Mouse (Mus musculus) heart, adult 2 months (tissue): ENCODE data around the gene Ryr3. TPM values are rescaled to one million over a fixed set of nuclear protein-coding genes. Genes with fewer than 3 reads are reported as not detected.

Source experiments
- DNase-seq, 2 experiments: peaks; one replicate each; pipeline ENCODE4 v3.0.0; 2021
- H3K27ac ChIP-seq: fragments of 200-600 bp; 2 replicates; pipeline ENCODE4 v1.8.1; 2022
- H3K27me3 ChIP-seq: fragments of 200-500 bp; 2 replicates; pipeline ENCODE4 v1.6.1; 2012; ENCODE audit warnings: mild to moderate bottlenecking, low read length, inconsistent platforms, mixed read lengths; ENCODE audit not compliant: control insufficient read depth, insufficient read depth
- H3K36me3 ChIP-seq: fragments of 200-500 bp; 2 replicates; pipeline ENCODE4 v1.6.1; 2012; ENCODE audit warnings: low read length, inconsistent platforms; ENCODE audit not compliant: control insufficient read depth, insufficient read depth
- H3K4me1 ChIP-seq: fragments of 200-500 bp; 2 replicates; pipeline ENCODE4 v1.6.1; 2011; ENCODE audit warnings: low read length; ENCODE audit not compliant: control insufficient read depth, insufficient read depth
- H3K4me3 ChIP-seq: fragments of 200-600 bp; 2 replicates; pipeline ENCODE4 v1.8.1; 2022
- H3K79me2 ChIP-seq: fragments of 200-500 bp; replicated peaks from 2 replicates; pipeline ENCODE4 v1.6.1; 2012; ENCODE audit warnings: mild to moderate bottlenecking, inconsistent platforms, low read length, moderate library complexity, mixed read lengths; ENCODE audit not compliant: control insufficient read depth, insufficient read depth
- H3K9ac ChIP-seq: fragments of 200-500 bp; 2 replicates; pipeline ENCODE4 v1.6.1; 2012; ENCODE audit warnings: low read depth, mild to moderate bottlenecking, control low read depth, inconsistent platforms, low read length, mixed read lengths
- CTCF ChIP-seq: fragments of 200-600 bp; IDR thresholded peaks from 2 replicates; pipeline ENCODE4 v1.8.1; 2022; ENCODE audit warnings: antibody characterized with exemption, mild to moderate bottlenecking, moderate library complexity
- EP300 ChIP-seq: fragments of 200-500 bp; IDR thresholded peaks from 2 replicates; pipeline ENCODE4 v1.6.1; 2011; ENCODE audit warnings: low read depth, low read length, control low read depth; ENCODE audit not compliant: insufficient read depth
- POLR2A ChIP-seq: fragments of 200-500 bp; IDR thresholded peaks from 2 replicates; pipeline ENCODE4 v1.6.1; 2011; ENCODE audit warnings: mild to moderate bottlenecking, low read depth, low read length, control low read depth; ENCODE audit not compliant: insufficient read depth
- WGBS: fragments of 180-500 bp; shearing (Covaris S2); methylation state at CpG from one replicate; pipeline ENCODE4 v1.1.7; 2018; 5-methylcytosine and 5-hydroxymethylcytosine counted together
- intact Hi-C: fragments of 180-260 bp; cut with DNase I; formaldehyde crosslinking; loops from one replicate; pipeline ENCODE4 v1.15.1; 2025
- microRNA-seq, 2 experiments: library from miRNA; unstranded; fragments of <30 nt; microRNA quantifications; one replicate each; pipeline ENCODE4 v1.2.0; 2021
- polyA plus RNA-seq: library from polyadenylated mRNA; depleted of rRNA; stranded (reverse); fragments of >200 nt; gene quantifications from 2 replicates; pipeline ENCODE4 v1.2.3, GENCODE M21; 2012; rRNA removed
- total RNA-seq, 2 experiments: library from RNA; stranded (reverse); gene quantifications; 2 replicates each; pipeline ENCODE4 v1.2.3; 2021

Ryr3 gene
- total and polyA plus RNA-seq, 3 experiments, result 0.93 to 1.1 (median 1.00) TPM

DNA sequence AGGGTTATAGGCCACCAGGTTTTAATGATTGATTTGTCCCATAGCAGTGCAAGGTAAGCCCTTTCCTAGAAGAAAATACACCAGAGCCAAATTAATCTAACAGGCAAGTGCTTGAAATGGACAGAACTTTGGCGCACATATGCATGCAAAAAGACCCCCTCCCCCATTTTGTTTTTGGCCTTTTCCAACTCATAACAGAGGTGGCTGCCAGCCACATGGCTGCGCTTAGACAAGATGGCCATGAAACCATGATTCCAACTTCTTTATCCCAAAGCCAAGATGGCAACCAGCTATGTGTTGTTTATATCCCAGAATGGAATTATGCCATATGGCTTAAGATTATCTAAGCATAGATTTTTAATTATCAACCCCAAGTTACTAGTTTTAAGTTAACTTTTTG is 623.1 kb downstream of the Ryr3 start:
- TF ChIP-seq EP300 (no peak), CTCF (no peak), POLR2A (no peak)
- WGBS, result 97% methylated on average over 2 of the region's 2 CpGs
- intact Hi-C loops, result no loop called here

DNA sequence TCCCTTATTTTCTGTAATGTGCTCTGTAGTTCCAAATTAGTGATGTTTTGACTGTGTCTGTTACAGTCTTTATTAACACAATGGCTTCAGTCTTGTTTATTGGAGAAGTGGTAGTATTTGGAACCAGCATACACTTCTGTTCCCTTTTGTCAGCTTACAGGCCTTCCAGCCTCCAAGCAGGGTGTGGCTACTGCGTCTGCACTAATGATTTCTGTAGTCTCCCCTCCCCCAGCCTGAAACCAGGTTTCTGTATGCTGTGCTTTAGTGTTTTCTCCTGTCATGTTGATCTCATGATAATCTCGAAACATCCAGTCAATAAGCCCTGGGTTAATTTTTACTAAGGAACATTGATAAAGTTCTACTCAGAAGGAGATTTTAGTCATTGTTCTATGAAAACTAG is 623.6 kb downstream of the Ryr3 start:
- peaks cover 3% of the 10 kb centered on the region; the same call in 1 of the 2 replicates for H3K4me1 ChIP-seq
- no peaks in the 10 kb centered on the region for H3K79me2 ChIP-seq
- intact Hi-C loops, result no loop called here
- H3K27me3 ChIP-seq, result no peaks in the 10 kb centered on the region
- DNase-seq, result no peak
- WGBS, result 69% methylated on average over 2 of the region's 2 CpGs
- H3K9ac ChIP-seq, result no peak overlapping the region
- no peak overlapping the region for H3K27ac ChIP-seq
- H3K4me3 ChIP-seq, result no peak overlapping the region
- H3K36me3 ChIP-seq, result no peaks in the 10 kb centered on the region
- TF ChIP-seq EP300, result no peak
- TF ChIP-seq POLR2A, result no peak
- TF ChIP-seq CTCF, result no peak

More for the DNA sequence above, 623.1 kb downstream of the Ryr3 start:
- no peak for DNase-seq
- H3K79me2 ChIP-seq, result no peaks in the 10 kb centered on the region
- no peak overlapping the region for H3K27ac ChIP-seq
- H3K27me3 ChIP-seq, result no peaks in the 10 kb centered on the region
- no peak overlapping the region for H3K9ac ChIP-seq
- peaks cover 3% of the 10 kb centered on the region; the same call in 1 of the 2 replicates for H3K4me1 ChIP-seq
- H3K36me3 ChIP-seq, result no peaks in the 10 kb centered on the region
- no peak overlapping the region for H3K4me3 ChIP-seq

DNA sequence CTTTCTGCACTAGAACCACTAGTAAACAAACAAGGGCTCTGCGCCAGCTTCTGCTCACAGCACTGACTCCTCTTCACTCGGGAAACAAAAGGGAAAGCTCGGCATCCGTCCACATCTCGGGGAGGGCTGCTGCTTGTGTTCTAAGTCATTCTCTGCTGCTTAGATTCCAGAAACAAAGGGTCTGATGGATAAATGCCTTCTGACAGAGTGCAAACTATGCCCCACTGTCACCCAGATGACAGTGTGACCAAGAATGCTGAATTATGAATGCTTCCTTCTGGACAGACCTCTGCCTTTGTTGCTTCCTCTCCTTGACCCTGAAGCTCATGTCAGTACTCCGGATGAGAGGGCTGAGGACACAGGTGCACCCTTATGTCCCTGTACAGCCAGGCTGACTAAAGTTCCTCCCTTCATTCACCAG is 625.4 kb downstream of the Ryr3 start:
- Histone ChIP-seq H3K36me3 (no peaks in the 10 kb centered on the region), H3K4me3 (no peak overlapping the region), H3K9ac (no peak overlapping the region), H3K27me3 (no peaks in the 10 kb centered on the region), H3K4me1 (peaks cover 3% of the 10 kb centered on the region; the same call in 1 of the 2 replicates), H3K79me2 (no peaks in the 10 kb centered on the region), H3K27ac (no peak overlapping the region)
- 42% methylated on average over 6 of the region's 6 CpGs for WGBS
- intact Hi-C loops, result no loop called here
- no peak for TF ChIP-seq POLR2A
- peak in 1 of 2 experiments; percentile 16 for DNase-seq

DNA sequence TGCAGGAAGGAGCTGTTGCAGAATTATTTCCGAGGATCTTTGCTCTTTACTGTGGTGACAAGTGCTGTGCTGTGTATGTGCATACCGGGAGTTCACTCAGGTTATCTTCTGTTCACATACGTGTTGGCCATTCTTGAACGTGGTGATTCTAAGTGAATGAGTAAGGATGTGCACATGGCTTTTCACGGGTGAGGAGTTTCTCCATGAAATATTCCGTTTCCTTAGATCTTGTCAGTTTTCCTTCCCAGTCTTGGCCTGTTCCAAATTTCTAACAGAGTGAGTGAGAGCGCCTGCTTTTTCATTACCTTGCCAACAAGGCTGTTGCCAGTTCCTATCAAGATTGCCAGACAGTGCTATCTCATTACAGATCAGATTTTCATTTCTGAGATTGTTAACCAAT is 625.9 kb downstream of the Ryr3 start:
- Histone ChIP-seq H3K9ac (no peak overlapping the region), H3K4me3 (no peak overlapping the region), H3K27ac (no peak overlapping the region), H3K36me3 (no peaks in the 10 kb centered on the region), H3K4me1 (peaks cover 3% of the 10 kb centered on the region; the same call in 1 of the 2 replicates), H3K79me2 (no peaks in the 10 kb centered on the region), H3K27me3 (no peaks in the 10 kb centered on the region)
- no peak for DNase-seq
- TF ChIP-seq EP300, result no peak
- TF ChIP-seq CTCF, result no peak
- TF ChIP-seq POLR2A, result no peak
- intact Hi-C loops, result no loop called here
- WGBS, result 54% methylated on average over 7 of the region's 7 CpGs

Small RNAs within 50 kb of the gene (microRNA-seq; reads per million reads assigned to microRNA genes)
- 0 reads per million in 2 experiments for gene Gm44374

Other genes with a start within 250 kb of the Ryr3 start
- gene Tmco5b, start 68.6 kb upstream of the Ryr3 start, total RNA-seq, result not detected
- gene Tmco5b, start 68.6 kb upstream of the Ryr3 start, polyA plus RNA-seq, result not detected in 2 replicates
- gene Fmn1, start 110.6 kb upstream of the Ryr3 start, total RNA-seq, result 10 to 100 TPM; 26.4 to 33.8 TPM
- 0.20 and 0.47 TPM in 2 replicates for gene Fmn1, start 110.6 kb upstream of the Ryr3 start, polyA plus RNA-seq